Mouse (Mus musculus): ENCODE data around the gene Fxr2. TPM values are rescaled to one million over a fixed set of nuclear protein-coding genes. Genes with fewer than 3 reads are reported as not detected.
"Not testable (repeated sequence)": the region's sequence is repeated elsewhere in the genome, so short reads cannot be mapped to it uniquely, and the experiment has no call there.

Gene Fxr2
- polyA plus RNA-seq, 1 experiment = 29.2 TPM

- WGBS = 51% methylated on average over 11 of the region's 11 CpGs
- Histone ChIP-seq H3K27me3 (ENCODE audit: control insufficient read depth, insufficient read depth, low read length) (no peaks in the 10 kb centered on the region), H3K27ac (ENCODE audit: insufficient read depth, low read depth, low read length) (peak overlapping the region; percentile 10; the same call in 1 of the 2 replicates), H3K36me3 (ENCODE audit: control insufficient read depth, insufficient read depth, low read length) (peaks cover 9% of the 10 kb centered on the region; the same call in 1 of the 2 replicates), H3K4me3 (ENCODE audit: low read depth, low read length) (no peak overlapping the region), H3K4me1 (ENCODE audit: control insufficient read depth, insufficient read depth, insufficient read length, low read length) (peaks cover 21% of the 10 kb centered on the region)
- TF ChIP-seq CTCF (IDR thresholded peaks at IDR 0.05; ENCODE audit: extremely low read depth, insufficient read length, insufficient replicate concordance, low read depth, low read length) (no peak), POLR2A (IDR thresholded peaks at IDR 0.05; ENCODE audit: low read depth, low read length) (no peak)
Observed at GRCm38 (mm10) chr11:69693421-69693965, 60.7 kb downstream of the Fxr2 start.

GRCm38 (mm10) chr11:69695046-69695360 is 62.2 kb downstream of the Fxr2 start:
- TF ChIP-seq CTCF (IDR thresholded peaks at IDR 0.05; ENCODE audit: extremely low read depth, insufficient read length, insufficient replicate concordance, low read depth, low read length) (no peak), POLR2A (IDR thresholded peaks at IDR 0.05; ENCODE audit: low read depth, low read length) (no peak)
- Histone ChIP-seq H3K27ac (ENCODE audit: insufficient read depth, low read depth, low read length) (peak overlapping the region; percentile 45; the same call in 1 of the 2 replicates), H3K4me3 (ENCODE audit: low read depth, low read length) (peak overlapping the region; percentile 57), H3K36me3 (ENCODE audit: control insufficient read depth, insufficient read depth, low read length) (peaks cover 9% of the 10 kb centered on the region; the same call in 1 of the 2 replicates), H3K4me1 (ENCODE audit: control insufficient read depth, insufficient read depth, insufficient read length, low read length) (peaks cover 20% of the 10 kb centered on the region), H3K27me3 (ENCODE audit: control insufficient read depth, insufficient read depth, low read length) (no peaks in the 10 kb centered on the region)
- 60% methylated on average over 6 of the region's 6 CpGs for WGBS

DNA sequence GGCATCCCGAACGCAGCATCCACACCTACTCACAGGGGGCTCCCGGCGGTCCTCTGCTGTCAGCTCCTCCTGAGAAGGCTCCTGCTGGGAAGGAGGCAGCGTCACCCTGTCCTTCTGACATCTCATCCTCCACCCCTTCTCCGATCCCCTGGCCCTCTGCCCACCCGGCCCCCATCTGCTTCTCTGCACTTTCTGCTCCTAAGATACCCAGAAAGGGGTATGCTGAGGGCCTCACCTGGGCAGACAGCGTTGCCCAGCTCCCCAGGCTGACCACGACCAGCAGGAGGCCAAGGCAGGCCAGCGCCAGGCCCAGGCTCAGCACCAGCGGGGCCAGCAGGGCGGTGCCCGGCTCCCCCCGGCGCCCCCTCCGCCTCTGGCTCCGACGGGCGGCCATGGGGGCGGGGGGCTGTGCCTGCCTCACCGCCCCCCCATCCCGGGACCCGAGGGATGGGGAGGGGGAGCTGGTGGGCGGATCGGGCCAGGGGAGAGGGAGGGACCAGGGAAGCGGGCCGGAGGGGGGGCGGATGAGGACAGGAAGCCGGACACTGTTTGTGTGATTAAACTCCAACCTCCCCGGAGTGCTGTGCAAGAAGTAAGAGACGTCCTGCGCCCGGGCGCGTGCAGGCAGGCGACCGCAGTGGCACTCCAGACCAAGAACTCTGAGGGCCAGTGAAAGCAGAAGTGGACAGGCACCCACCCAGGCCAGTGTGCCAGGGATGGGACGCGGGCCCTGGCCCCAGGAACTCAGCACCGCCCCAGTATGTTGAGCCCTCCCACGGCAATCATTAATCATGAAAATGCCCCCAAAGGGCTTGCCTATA is 62.8 kb downstream of the Fxr2 start, which contains the start of the genes Tnfsf12 and Tnfsfm13:
Gene Tnfsf12 (minus strand): TSS at position 489 of the 821 bp plus-strand sequence.
Gene Tnfsfm13 (minus strand): TSS at position 738 of the 821 bp plus-strand sequence.
- no peaks in the 10 kb centered on the region for H3K27me3 ChIP-seq (ENCODE audit: control insufficient read depth, insufficient read depth, low read length)
- H3K4me3 ChIP-seq (ENCODE audit: low read depth, low read length) = peak within 1 kb of the TSS; percentile 57
- peak within 1 kb of the TSS; percentile 82 for H3K27ac ChIP-seq (ENCODE audit: insufficient read depth, low read depth, low read length)
- H3K4me1 ChIP-seq (ENCODE audit: control insufficient read depth, insufficient read depth, insufficient read length, low read length) = peaks cover 20% of the 10 kb centered on the region
- H3K36me3 ChIP-seq (ENCODE audit: control insufficient read depth, insufficient read depth, low read length) = peaks cover 7% of the 10 kb centered on the region; the same call in 1 of the 2 replicates
- no peak for TF ChIP-seq CTCF (IDR thresholded peaks at IDR 0.05; ENCODE audit: extremely low read depth, insufficient read length, insufficient replicate concordance, low read depth, low read length)
- peak; percentile 35; the same call in 1 of the 2 replicates for TF ChIP-seq POLR2A (IDR thresholded peaks at IDR 0.05; ENCODE audit: low read depth, low read length)
- WGBS = 23% methylated on average over 41 of the region's 41 CpGs

- peaks cover 13% of the 10 kb centered on the region for H3K4me1 ChIP-seq (ENCODE audit: control insufficient read depth, insufficient read depth, insufficient read length, low read length)
- 73% methylated on average over 3 of the region's 3 CpGs for WGBS
- H3K36me3 ChIP-seq (ENCODE audit: control insufficient read depth, insufficient read depth, low read length) = no peaks in the 10 kb centered on the region
- no peaks in the 10 kb centered on the region for H3K27me3 ChIP-seq (ENCODE audit: control insufficient read depth, insufficient read depth, low read length)
- no peak overlapping the region for H3K4me3 ChIP-seq (ENCODE audit: low read depth, low read length)
- H3K27ac ChIP-seq (ENCODE audit: insufficient read depth, low read depth, low read length) = peak overlapping the region; percentile 66; the same call in 1 of the 2 replicates
- TF ChIP-seq POLR2A (IDR thresholded peaks at IDR 0.05; ENCODE audit: low read depth, low read length) = no peak
- TF ChIP-seq CTCF (IDR thresholded peaks at IDR 0.05; ENCODE audit: extremely low read depth, insufficient read length, insufficient replicate concordance, low read depth, low read length) = no peak
Observed at GRCm38 (mm10) chr11:69697396-69697795, 64.6 kb downstream of the Fxr2 start.

DNA sequence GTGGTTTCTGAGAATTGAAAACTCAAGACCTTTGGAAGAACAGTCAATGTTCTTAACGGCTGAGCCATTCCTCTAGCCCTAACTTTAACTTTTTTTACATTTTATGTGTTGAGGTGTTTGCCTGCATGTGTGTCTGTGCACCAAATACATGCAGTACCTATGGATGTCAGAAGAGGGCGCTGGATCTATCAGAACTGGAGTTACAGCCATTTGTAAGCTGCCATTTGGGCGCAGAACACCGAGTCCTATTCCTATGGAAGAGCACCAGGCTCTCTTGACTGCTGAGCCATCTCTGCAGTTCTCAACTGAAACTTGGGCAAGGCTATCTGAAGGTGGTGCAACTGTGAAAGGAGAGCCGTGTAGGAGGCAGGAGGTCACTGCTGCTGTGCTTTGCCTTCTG is 65.8 kb downstream of the Fxr2 start:
- Histone ChIP-seq H3K4me1 (ENCODE audit: control insufficient read depth, insufficient read depth, insufficient read length, low read length) (peaks cover 9% of the 10 kb centered on the region), H3K36me3 (ENCODE audit: control insufficient read depth, insufficient read depth, low read length) (no peaks in the 10 kb centered on the region), H3K4me3 (ENCODE audit: low read depth, low read length) (no peak overlapping the region), H3K27ac (ENCODE audit: insufficient read depth, low read depth, low read length) (peak overlapping the region; percentile 47; the same call in 1 of the 2 replicates), H3K27me3 (ENCODE audit: control insufficient read depth, insufficient read depth, low read length) (no peaks in the 10 kb centered on the region)
- TF ChIP-seq CTCF (IDR thresholded peaks at IDR 0.05; ENCODE audit: extremely low read depth, insufficient read length, insufficient replicate concordance, low read depth, low read length) (peak; percentile 35; the same call in 1 of the 2 replicates), POLR2A (IDR thresholded peaks at IDR 0.05; ENCODE audit: low read depth, low read length) (no peak)
- WGBS = 73% methylated on average over 5 of the region's 5 CpGs

- Histone ChIP-seq H3K4me1 (ENCODE audit: control insufficient read depth, insufficient read depth, insufficient read length, low read length) (peaks cover 13% of the 10 kb centered on the region), H3K27me3 (ENCODE audit: control insufficient read depth, insufficient read depth, low read length) (no peaks in the 10 kb centered on the region), H3K27ac (ENCODE audit: insufficient read depth, low read depth, low read length) (no peak overlapping the region), H3K36me3 (ENCODE audit: control insufficient read depth, insufficient read depth, low read length) (no peaks in the 10 kb centered on the region), H3K4me3 (ENCODE audit: low read depth, low read length) (no peak overlapping the region)
- 19% methylated on average over 1 of the region's 1 CpGs for WGBS
- TF ChIP-seq POLR2A (IDR thresholded peaks at IDR 0.05; ENCODE audit: low read depth, low read length) = no peak
Observed at GRCm38 (mm10) chr11:69699595-69699994, 66.8 kb downstream of the Fxr2 start.

DNA sequence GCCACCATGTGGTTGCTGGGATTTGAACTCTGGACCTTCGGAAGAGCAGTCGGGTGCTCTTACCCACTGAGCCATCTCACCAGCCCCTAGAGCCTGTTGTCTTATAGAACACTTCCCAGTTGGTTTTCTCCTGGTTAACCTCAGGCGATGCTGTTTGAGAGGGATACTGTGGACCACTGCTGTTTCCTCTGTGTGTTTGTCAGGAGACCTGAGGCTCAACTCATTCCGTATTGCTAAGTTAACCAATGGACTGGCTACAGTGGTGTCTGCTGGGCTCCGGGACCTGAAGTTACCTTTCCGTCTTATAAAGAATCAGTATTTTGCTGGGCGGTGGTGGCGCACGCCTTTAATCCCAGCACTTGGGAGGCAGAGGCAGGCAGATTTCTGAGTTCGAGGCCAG is 70.1 kb downstream of the Fxr2 start:
- not testable (repeated sequence) for H3K36me3 ChIP-seq (ENCODE audit: control insufficient read depth, insufficient read depth, low read length); H3K27me3 ChIP-seq (ENCODE audit: control insufficient read depth, insufficient read depth, low read length); H3K4me3 ChIP-seq (ENCODE audit: low read depth, low read length); H3K27ac ChIP-seq (ENCODE audit: insufficient read depth, low read depth, low read length)
- WGBS = 96% methylated on average over 10 of the region's 10 CpGs
- peaks cover 13% of the 10 kb centered on the region for H3K4me1 ChIP-seq (ENCODE audit: control insufficient read depth, insufficient read depth, insufficient read length, low read length)

Other genes with a start within 250 kb of the Fxr2 start
- gene Naa38, start 237.5 kb upstream of the Fxr2 start, polyA plus RNA-seq (2012; rRNA removed) = 129 and 163 TPM in 2 replicates
- 4.3 and 5.3 TPM in 2 replicates for gene Cyb5d1, start 237.4 kb upstream of the Fxr2 start, polyA plus RNA-seq (2012; rRNA removed)
- 11.2 and 16.5 TPM in 2 replicates for gene Tmem88, start 234.8 kb upstream of the Fxr2 start, polyA plus RNA-seq (2012; rRNA removed)
- 13.5 and 35.4 TPM in 2 replicates for gene Kdm6b, start 219.3 kb upstream of the Fxr2 start, polyA plus RNA-seq (2012; rRNA removed)
- 0.22 and 0.23 TPM in 2 replicates for gene Dnah2, start 83.9 kb upstream of the Fxr2 start, polyA plus RNA-seq (2012; rRNA removed)
- 0.79 and 1.5 TPM in 2 replicates for gene Efnb3, start 72.8 kb upstream of the Fxr2 start, polyA plus RNA-seq (2012; rRNA removed)
- gene Wrap53, start 52.7 kb upstream of the Fxr2 start, polyA plus RNA-seq (2012; rRNA removed) = 11.4 and 20.2 TPM in 2 replicates
- 28.2 and 57.1 TPM in 2 replicates for gene Trp53, start 52.6 kb upstream of the Fxr2 start, polyA plus RNA-seq (2012; rRNA removed)
- gene Atp1b2, start 27.0 kb upstream of the Fxr2 start, polyA plus RNA-seq (2012; rRNA removed) = 2.5 and 4.5 TPM in 2 replicates
- gene Shbg, start 15.1 kb upstream of the Fxr2 start, polyA plus RNA-seq (2012; rRNA removed) = not detected in 2 replicates
- gene Sat2, start 11.0 kb upstream of the Fxr2 start, polyA plus RNA-seq (2012; rRNA removed) = 0.44 and 0.49 TPM in 2 replicates
- gene Sox15, start 22.3 kb downstream of the Fxr2 start, polyA plus RNA-seq (2012; rRNA removed) = 0.43 TPM in 1 of 2 replicates, not detected in the other
- 79.7 and 135 TPM in 2 replicates for gene Mpdu1, start 29.7 kb downstream of the Fxr2 start, polyA plus RNA-seq (2012; rRNA removed)
- 20.9 and 24.7 TPM in 2 replicates for gene Cd68, start 33.2 kb downstream of the Fxr2 start, polyA plus RNA-seq (2012; rRNA removed)
- gene Eif4a1, start 39.4 kb downstream of the Fxr2 start, polyA plus RNA-seq (2012; rRNA removed) = 92.1 and 134 TPM in 2 replicates
- gene Senp3, start 49.1 kb downstream of the Fxr2 start, polyA plus RNA-seq (2012; rRNA removed) = 15.4 and 24.6 TPM in 2 replicates
- 6.9 and 11.6 TPM in 2 replicates for gene Tnfsf13, start 52.8 kb downstream of the Fxr2 start, polyA plus RNA-seq (2012; rRNA removed)
- 11.9 and 13.7 TPM in 2 replicates for gene Tnfsf12, start 62.9 kb downstream of the Fxr2 start, polyA plus RNA-seq (2012; rRNA removed)
- 1.8 and 2.3 TPM in 2 replicates for gene Tnfsfm13, start 63.1 kb downstream of the Fxr2 start, polyA plus RNA-seq (2012; rRNA removed)
- gene Polr2a, start 125.6 kb downstream of the Fxr2 start, polyA plus RNA-seq (2012; rRNA removed) = 22.5 and 62.3 TPM in 2 replicates
- 0.08 and 0.16 TPM in 2 replicates for gene Slc35g3, start 129.0 kb downstream of the Fxr2 start, polyA plus RNA-seq (2012; rRNA removed)
- gene Zbtb4, start 132.9 kb downstream of the Fxr2 start, polyA plus RNA-seq (2012; rRNA removed) = 12.1 and 16.5 TPM in 2 replicates
- 5.5 and 8.7 TPM in 2 replicates for gene Chrnb1, start 163.0 kb downstream of the Fxr2 start, polyA plus RNA-seq (2012; rRNA removed)
- 3.6 and 4.8 TPM in 2 replicates for gene Fgf11, start 168.9 kb downstream of the Fxr2 start, polyA plus RNA-seq (2012; rRNA removed)
- 30.5 and 63.0 TPM in 2 replicates for gene Tmem102, start 172.6 kb downstream of the Fxr2 start, polyA plus RNA-seq (2012; rRNA removed)
- gene Gm39566, start 182.3 kb downstream of the Fxr2 start, polyA plus RNA-seq (2012; rRNA removed) = not detected in 2 replicates
- not detected in 2 replicates for gene Spem2, start 185.5 kb downstream of the Fxr2 start, polyA plus RNA-seq (2012; rRNA removed)
- not detected in 2 replicates for gene Spem1, start 189.2 kb downstream of the Fxr2 start, polyA plus RNA-seq (2012; rRNA removed)
- gene Nlgn2, start 204.8 kb downstream of the Fxr2 start, polyA plus RNA-seq (2012; rRNA removed) = 11.1 and 12.0 TPM in 2 replicates
- 98.8 and 99.3 TPM in 2 replicates for gene Tmem256, start 205.5 kb downstream of the Fxr2 start, polyA plus RNA-seq (2012; rRNA removed)
- 14.6 and 29.3 TPM in 2 replicates for gene Plscr3, start 213.4 kb downstream of the Fxr2 start, polyA plus RNA-seq (2012; rRNA removed)
- 21.1 and 46.3 TPM in 2 replicates for gene Tnk1, start 225.7 kb downstream of the Fxr2 start, polyA plus RNA-seq (2012; rRNA removed)
- not detected in 2 replicates for gene Tmem95, start 245.0 kb downstream of the Fxr2 start, polyA plus RNA-seq (2012; rRNA removed)
- 1.6 and 2.8 TPM in 2 replicates for gene Kctd11, start 248.4 kb downstream of the Fxr2 start, polyA plus RNA-seq (2012; rRNA removed)

Data from small intestine, adult 2 months (tissue).